Mouse (Mus musculus): ENCODE data around the gene Cars. TPM values are rescaled to one million over a fixed set of nuclear protein-coding genes. Genes with fewer than 3 reads are reported as not detected.
"Not testable (repeated sequence)": the region's sequence is repeated elsewhere in the genome, so short reads cannot be mapped to it uniquely, and the experiment has no call there.

Gene Cars
- polyA plus RNA-seq, 1 experiment from 2014 or later, result 19.3 TPM

- Histone ChIP-seq H3K27me3 (replicated peaks; ENCODE audit: control insufficient read depth, insufficient read depth, low read length) (no peaks in the 10 kb centered on the region), H3K4me3 (ENCODE audit: low read depth, low read length) (peak within 1 kb of the TSS; percentile 90), H3K4me1 (replicated peaks; ENCODE audit: control insufficient read depth, insufficient read depth, low read length) (no peaks in the 10 kb centered on the region), H3K4me2 (replicated peaks; ENCODE audit: low read depth) (peak within 1 kb of the TSS; percentile 72), H3K9ac (ENCODE audit: low read depth, low read length) (peak within 1 kb of the TSS; percentile 87), H3K36me3 (ENCODE audit: control insufficient read depth, insufficient read depth) (no peaks in the 10 kb centered on the region), H3K27ac (ENCODE audit: low read depth, low read length) (peak within 1 kb of the TSS; percentile 96), H3K9me3 (ENCODE audit: control insufficient read depth) (no peaks in the 10 kb centered on the region)
- WGBS, result under 1% methylated on average over 42 of the region's 43 CpGs
- no peak for TF ChIP-seq CTCF (IDR thresholded peaks at IDR 0.05; ENCODE audit: low read depth)
- peak; percentile 99 for ATAC-seq
Measured at GRCm38 (mm10) chr7:143548976-143549457, 50.9 kb downstream of the Cars start, which contains the start of gene Nap1l4. Nap1l4 (minus strand) TSS chr7:143549106.

- H3K4me3 ChIP-seq (ENCODE audit: low read depth, low read length), result peak overlapping the region; percentile 90
- peak overlapping the region; percentile 72 for H3K4me2 ChIP-seq (replicated peaks; ENCODE audit: low read depth)
- peak; percentile 85 for ATAC-seq
- under 1% methylated on average over 42 of the region's 63 CpGs for WGBS
- no peaks in the 10 kb centered on the region for H3K36me3 ChIP-seq (ENCODE audit: control insufficient read depth, insufficient read depth)
- H3K27ac ChIP-seq (ENCODE audit: low read depth, low read length), result peak overlapping the region; percentile 96
- no peak for TF ChIP-seq CTCF (IDR thresholded peaks at IDR 0.05; ENCODE audit: low read depth)
- H3K4me1 ChIP-seq (replicated peaks; ENCODE audit: control insufficient read depth, insufficient read depth, low read length), result no peaks in the 10 kb centered on the region; the same call in 1 of the 2 replicates
- no peaks in the 10 kb centered on the region for H3K9me3 ChIP-seq (ENCODE audit: control insufficient read depth)
- no peaks in the 10 kb centered on the region for H3K27me3 ChIP-seq (replicated peaks; ENCODE audit: control insufficient read depth, insufficient read depth, low read length)
- peak overlapping the region; percentile 87 for H3K9ac ChIP-seq (ENCODE audit: low read depth, low read length)
Measured at GRCm38 (mm10) chr7:143548231-143548961, 51.5 kb downstream of the Cars start.

- H3K9ac ChIP-seq (ENCODE audit: low read depth, low read length), result no peak overlapping the region
- no peak overlapping the region for H3K4me3 ChIP-seq (ENCODE audit: low read depth, low read length)
- peak overlapping the region; percentile 72; the same call in 1 of the 2 replicates for H3K4me2 ChIP-seq (replicated peaks; ENCODE audit: low read depth)
Measured at GRCm38 (mm10) chr7:143546554-143546953, 53.3 kb downstream of the Cars start.

GRCm38 (mm10) chr7:143544368-143544767 is 55.5 kb downstream of the Cars start:
- no peak for ATAC-seq
- TF ChIP-seq CTCF (IDR thresholded peaks at IDR 0.05; ENCODE audit: low read depth), result peak; percentile 76
- no peaks in the 10 kb centered on the region; the same call in 1 of the 2 replicates for H3K4me1 ChIP-seq (replicated peaks; ENCODE audit: control insufficient read depth, insufficient read depth, low read length)
- H3K4me3 ChIP-seq (ENCODE audit: low read depth, low read length), result no peak overlapping the region
- H3K36me3 ChIP-seq (ENCODE audit: control insufficient read depth, insufficient read depth), result 0 out of 2 replicates have a peak, but pooled peaks cover 1% of the 10 kb centered on the region
- H3K27ac ChIP-seq (ENCODE audit: low read depth, low read length), result no peak overlapping the region
- no peak overlapping the region for H3K9ac ChIP-seq (ENCODE audit: low read depth, low read length)
- no peaks in the 10 kb centered on the region for H3K9me3 ChIP-seq (ENCODE audit: control insufficient read depth)
- 92% methylated on average over 2 of the region's 2 CpGs for WGBS
- no peak overlapping the region for H3K4me2 ChIP-seq (replicated peaks; ENCODE audit: low read depth)
- H3K27me3 ChIP-seq (replicated peaks; ENCODE audit: control insufficient read depth, insufficient read depth, low read length), result no peaks in the 10 kb centered on the region

More at GRCm38 (mm10) chr7:143546554-143546953, 53.3 kb downstream of the Cars start:
- Histone ChIP-seq H3K4me1 (replicated peaks; ENCODE audit: control insufficient read depth, insufficient read depth, low read length) (no peaks in the 10 kb centered on the region; the same call in 1 of the 2 replicates), H3K27me3 (replicated peaks; ENCODE audit: control insufficient read depth, insufficient read depth, low read length) (no peaks in the 10 kb centered on the region), H3K9me3 (ENCODE audit: control insufficient read depth) (no peaks in the 10 kb centered on the region), H3K27ac (ENCODE audit: low read depth, low read length) (no peak overlapping the region), H3K36me3 (ENCODE audit: control insufficient read depth, insufficient read depth) (no peaks in the 10 kb centered on the region)
- WGBS, result 26% methylated on average over 2 of the region's 2 CpGs
- no peak for ATAC-seq
- no peak for TF ChIP-seq CTCF (IDR thresholded peaks at IDR 0.05; ENCODE audit: low read depth)

- H3K4me1 ChIP-seq (replicated peaks; ENCODE audit: control insufficient read depth, insufficient read depth, low read length), result no peaks in the 10 kb centered on the region; the same call in 1 of the 2 replicates
- H3K36me3 ChIP-seq (ENCODE audit: control insufficient read depth, insufficient read depth), result peaks cover 55% of the 10 kb centered on the region
- H3K27ac ChIP-seq (ENCODE audit: low read depth, low read length), result no peak overlapping the region
- no peaks in the 10 kb centered on the region for H3K9me3 ChIP-seq (ENCODE audit: control insufficient read depth)
- no peak for TF ChIP-seq CTCF (IDR thresholded peaks at IDR 0.05; ENCODE audit: low read depth)
- no peaks in the 10 kb centered on the region for H3K27me3 ChIP-seq (replicated peaks; ENCODE audit: control insufficient read depth, insufficient read depth, low read length)
- WGBS, result 61% methylated on average over 1 of the region's 1 CpGs
- ATAC-seq, result no peak
- H3K9ac ChIP-seq (ENCODE audit: low read depth, low read length), result no peak overlapping the region
- no peak overlapping the region for H3K4me2 ChIP-seq (replicated peaks; ENCODE audit: low read depth)
- H3K4me3 ChIP-seq (ENCODE audit: low read depth, low read length), result no peak overlapping the region
Measured at GRCm38 (mm10) chr7:143538671-143539070, 61.2 kb downstream of the Cars start.

GRCm38 (mm10) chr7:143538229-143538628 is 61.7 kb downstream of the Cars start:
- H3K36me3 ChIP-seq (ENCODE audit: control insufficient read depth, insufficient read depth), result peaks cover 60% of the 10 kb centered on the region
- not testable (repeated sequence) for H3K27me3 ChIP-seq (replicated peaks; ENCODE audit: control insufficient read depth, insufficient read depth, low read length)
- WGBS, result 70% methylated on average over 6 of the region's 6 CpGs

More at GRCm38 (mm10) chr7:143538229-143538628, 61.7 kb downstream of the Cars start:
- not testable (repeated sequence) for H3K27ac ChIP-seq (ENCODE audit: low read depth, low read length); H3K4me2 ChIP-seq (replicated peaks; ENCODE audit: low read depth); H3K4me3 ChIP-seq (ENCODE audit: low read depth, low read length); ATAC-seq; H3K9me3 ChIP-seq (ENCODE audit: control insufficient read depth); H3K9ac ChIP-seq (ENCODE audit: low read depth, low read length); H3K4me1 ChIP-seq (replicated peaks; ENCODE audit: control insufficient read depth, insufficient read depth, low read length)
